Mouse (Mus musculus): ENCODE measurements around the gene Mon1b. TPM values are rescaled to one million over a fixed set of nuclear protein-coding genes. Genes with fewer than 3 reads are reported as not detected.

Mon1b gene
- polyA plus RNA-seq, 1 experiment, result 0.31 TPM

DNA sequence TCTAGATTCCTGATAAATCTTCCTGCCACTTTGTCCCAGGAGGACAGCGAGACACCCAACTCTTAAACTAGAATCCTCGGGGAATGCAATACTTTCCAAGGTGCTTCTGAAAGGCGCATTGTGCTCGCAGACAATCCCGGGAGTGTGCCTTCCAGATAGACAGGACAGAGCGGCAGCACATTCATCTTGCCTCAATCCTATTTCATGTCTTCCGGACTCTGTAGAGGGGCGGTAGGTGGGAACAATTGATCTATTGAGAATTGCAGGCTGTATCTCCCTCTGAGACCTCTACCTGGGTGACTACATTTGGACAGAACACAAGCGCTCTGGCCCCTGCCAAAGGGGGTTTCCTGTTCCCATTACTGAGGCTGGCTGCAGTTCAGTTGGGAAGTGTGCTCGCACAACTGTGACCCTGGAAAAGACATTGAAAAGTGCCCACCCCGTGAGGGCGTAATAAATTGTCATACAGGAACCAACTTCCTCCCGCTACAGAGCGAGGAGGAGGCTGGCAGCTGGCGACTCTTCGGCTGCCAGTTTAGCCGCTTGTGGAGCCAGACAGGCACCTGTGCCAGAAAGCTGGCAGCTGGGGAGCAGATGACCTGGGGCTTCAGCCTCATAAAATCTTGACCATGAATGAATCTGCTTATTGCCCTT, 52.6 kb downstream of the Mon1b start:
- Histone ChIP-seq H3K4me1 (ENCODE audit: control insufficient read depth) (no peaks in the 10 kb centered on the region), H3K36me3 (ENCODE audit: control insufficient read depth) (no peaks in the 10 kb centered on the region)
- no peak for TF ChIP-seq GATA1 (IDR thresholded peaks at IDR 0.05; ENCODE audit: low read length)
- TF ChIP-seq TAL1 (IDR thresholded peaks at IDR 0.05; ENCODE audit: low read length), result no peak

DNA sequence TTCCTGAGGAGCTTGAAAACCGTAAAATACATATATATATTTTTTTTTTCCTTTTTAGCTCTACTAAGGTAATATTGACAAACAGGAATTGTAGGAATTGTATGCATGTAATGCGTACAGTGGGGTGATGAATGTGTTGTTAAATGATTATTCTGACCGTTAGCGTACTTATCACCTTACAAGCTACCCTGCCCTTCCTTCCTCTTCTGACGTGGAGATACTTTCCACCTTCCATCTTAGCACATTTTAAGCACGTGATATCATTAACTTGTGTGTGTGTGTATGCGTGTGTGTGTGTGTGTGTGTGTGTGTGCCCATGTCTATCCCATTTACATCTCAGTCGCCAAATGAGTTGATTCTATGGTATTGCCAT, 53.1 kb downstream of the Mon1b start:
- Histone ChIP-seq H3K9me3 (ENCODE audit: control insufficient read depth, low read length) (peaks cover 25% of the 10 kb centered on the region), H3K4me3 (replicated peaks) (no peak overlapping the region), H3K36me3 (ENCODE audit: control insufficient read depth) (no peaks in the 10 kb centered on the region), H3K27me3 (ENCODE audit: control insufficient read depth) (no peaks in the 10 kb centered on the region), H3K4me1 (ENCODE audit: control insufficient read depth) (no peaks in the 10 kb centered on the region)
- TF ChIP-seq GATA1 (IDR thresholded peaks at IDR 0.05; ENCODE audit: low read length) (no peak), TAL1 (IDR thresholded peaks at IDR 0.05; ENCODE audit: low read length) (no peak)

More for the DNA sequence above, 52.6 kb downstream of the Mon1b start:
- Histone ChIP-seq H3K9me3 (ENCODE audit: control insufficient read depth, low read length) (peaks cover 22% of the 10 kb centered on the region), H3K4me3 (replicated peaks) (no peak overlapping the region), H3K27me3 (ENCODE audit: control insufficient read depth) (no peaks in the 10 kb centered on the region)

DNA sequence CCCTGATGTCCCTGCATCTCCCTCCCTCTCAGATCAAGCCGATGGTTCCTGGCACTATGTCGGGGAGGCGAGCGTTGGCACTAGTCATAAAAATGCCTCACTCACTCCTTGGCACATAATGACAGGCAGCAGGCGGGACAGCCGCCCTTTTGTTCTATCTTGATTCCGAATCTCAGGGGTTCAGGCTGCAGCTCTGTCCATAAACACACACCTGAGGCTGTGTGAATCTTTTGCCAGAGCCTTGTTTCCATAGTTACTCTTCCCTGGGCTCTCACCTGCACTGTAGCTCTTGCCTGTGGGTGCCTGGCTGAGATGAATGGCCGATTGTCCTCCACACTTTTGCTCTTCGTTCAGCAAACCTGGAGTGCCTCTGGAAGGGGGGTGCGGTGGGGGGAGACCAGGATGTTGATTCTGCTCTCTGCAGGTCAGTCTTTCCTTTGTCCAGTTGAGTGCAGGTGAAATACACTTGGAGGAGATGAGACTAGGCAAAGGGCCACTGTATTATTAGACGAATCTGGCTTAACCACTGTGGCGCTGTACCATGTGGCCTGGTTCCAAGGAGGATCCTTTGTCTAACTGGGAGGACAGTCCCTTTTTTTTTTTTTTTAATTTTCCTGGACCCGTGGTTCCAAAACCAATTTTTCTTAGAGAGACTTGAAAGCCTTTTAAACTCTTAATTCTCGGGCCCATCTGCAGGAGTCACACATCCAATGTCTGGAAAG, 56.4 kb downstream of the Mon1b start:
- TF ChIP-seq TAL1 (IDR thresholded peaks at IDR 0.05; ENCODE audit: low read length) (no peak), GATA1 (IDR thresholded peaks at IDR 0.05; ENCODE audit: low read length) (no peak)
- Histone ChIP-seq H3K36me3 (ENCODE audit: control insufficient read depth) (no peaks in the 10 kb centered on the region), H3K9me3 (ENCODE audit: control insufficient read depth, low read length) (peaks cover 25% of the 10 kb centered on the region), H3K4me3 (replicated peaks) (no peak overlapping the region), H3K4me1 (ENCODE audit: control insufficient read depth) (no peaks in the 10 kb centered on the region), H3K27me3 (ENCODE audit: control insufficient read depth) (no peaks in the 10 kb centered on the region)

Other genes starting within 250 kb of the Mon1b start
- not detected in 2 replicates for gene Syce1l, start 7.6 kb downstream of the Mon1b start, polyA plus RNA-seq (2012)
- gene Adamts18, start 213.2 kb downstream of the Mon1b start, polyA plus RNA-seq (2012), result not detected in 2 replicates

Data from erythroblast, embryonic 14.5 days (primary cell).